Mouse (Mus musculus): Measurements from ENCODE around the gene Acot11. TPM values are rescaled to one million over a fixed set of nuclear protein-coding genes. Genes with fewer than 3 reads are reported as not detected.
"Not testable (repeated sequence)": the region's sequence is repeated elsewhere in the genome, so short reads cannot be mapped to it uniquely, and the experiment has no call there.

The Acot11 gene
- polyA plus RNA-seq, 1 experiment from 2014 or later, result 5.0 TPM

DNA sequence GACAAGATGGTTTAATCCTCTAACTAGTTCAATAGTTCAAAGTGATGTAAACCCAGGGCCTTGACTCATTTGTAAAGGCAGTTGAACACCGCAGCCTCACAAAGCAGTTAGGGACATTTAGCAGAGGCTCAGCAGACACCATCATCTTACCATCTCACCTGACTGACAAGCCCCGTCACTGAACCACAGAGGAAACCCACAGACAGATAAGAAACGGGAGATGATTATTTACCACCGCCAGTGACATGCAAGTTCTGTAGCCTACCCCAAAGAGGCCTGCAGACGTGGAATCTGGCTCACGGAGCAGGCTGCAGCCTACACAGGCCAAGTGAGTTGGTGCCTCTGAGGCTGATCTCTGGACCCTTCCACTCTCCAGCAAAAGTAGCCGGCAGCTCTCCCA lies 10.6 kb downstream of the Acot11 start:
- no peaks in the 10 kb centered on the region for H3K27me3 ChIP-seq (ENCODE audit: control insufficient read depth, insufficient read depth, low read length)
- H3K36me3 ChIP-seq (ENCODE audit: control insufficient read depth, insufficient read depth, low read length), result no peaks in the 10 kb centered on the region
- H3K9me3 ChIP-seq (ENCODE audit: control insufficient read depth, low read length), result no peaks in the 10 kb centered on the region
- no peak overlapping the region for H3K9ac ChIP-seq (ENCODE audit: low read length)
- no peak overlapping the region for H3K4me2 ChIP-seq (ENCODE audit: low read length)
- H3K27ac ChIP-seq (replicated peaks in 1 of 2; ENCODE audit: control insufficient read depth in 1 of 2, insufficient read depth in 1 of 2, low read depth in 2 of 2, low read length in 2 of 2), result no peak overlapping the region
- ATAC-seq (ENCODE audit: insufficient number of reproducible peaks, insufficient read depth, low FRiP score, low read depth), result no peak
- H3K4me1 ChIP-seq (ENCODE audit: control insufficient read depth in 2 of 2, insufficient read depth in 2 of 2, low read length in 2 of 2), result peaks cover 4 to 22% of the 10 kb centered on the region in 2 experiments; a peak in 3 of 4 replicates
- H3K4me3 ChIP-seq (ENCODE audit: control insufficient read depth in 1 of 2, insufficient read depth in 1 of 2, low read depth in 1 of 2, low read length in 2 of 2), result no peak overlapping the region
- WGBS, result 73% methylated on average over 7 of the region's 7 CpGs

DNA sequence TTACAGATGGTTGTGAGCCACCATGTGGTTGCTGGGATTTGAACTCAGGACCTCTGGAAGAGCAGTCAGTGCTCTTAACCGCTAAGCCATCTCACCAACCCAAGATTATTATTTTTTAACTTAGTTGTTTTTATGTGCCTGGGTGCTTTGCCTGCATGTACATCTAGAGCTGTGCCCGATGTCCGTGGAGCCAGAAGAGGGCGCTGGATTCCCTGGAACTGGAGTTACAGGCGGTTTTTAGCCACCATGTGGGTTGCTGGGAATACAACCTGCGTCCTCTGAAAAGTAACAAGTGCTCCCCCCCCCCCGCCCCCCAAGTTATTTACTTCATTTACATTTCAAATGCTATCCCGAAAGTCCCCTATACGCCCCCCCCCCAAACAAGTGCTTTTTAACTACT lies 11.0 kb downstream of the Acot11 start:
- ATAC-seq (ENCODE audit: insufficient number of reproducible peaks, insufficient read depth, low FRiP score, low read depth); H3K4me3 ChIP-seq (ENCODE audit: control insufficient read depth in 1 of 2, insufficient read depth in 1 of 2, low read depth in 1 of 2, low read length in 2 of 2); H3K4me2 ChIP-seq (ENCODE audit: low read length); H3K36me3 ChIP-seq (ENCODE audit: control insufficient read depth, insufficient read depth, low read length); H3K27me3 ChIP-seq (ENCODE audit: control insufficient read depth, insufficient read depth, low read length); H3K9ac ChIP-seq (ENCODE audit: low read length); H3K9me3 ChIP-seq (ENCODE audit: control insufficient read depth, low read length); H3K27ac ChIP-seq (replicated peaks in 1 of 2; ENCODE audit: control insufficient read depth in 1 of 2, insufficient read depth in 1 of 2, low read depth in 2 of 2, low read length in 2 of 2): not testable (repeated sequence)
- WGBS, result 93% methylated on average over 9 of the region's 9 CpGs
- H3K4me1 ChIP-seq (ENCODE audit: control insufficient read depth in 2 of 2, insufficient read depth in 2 of 2, low read length in 2 of 2), result peaks cover 3 to 20% of the 10 kb centered on the region in 2 experiments; a peak in 3 of 4 replicates

DNA sequence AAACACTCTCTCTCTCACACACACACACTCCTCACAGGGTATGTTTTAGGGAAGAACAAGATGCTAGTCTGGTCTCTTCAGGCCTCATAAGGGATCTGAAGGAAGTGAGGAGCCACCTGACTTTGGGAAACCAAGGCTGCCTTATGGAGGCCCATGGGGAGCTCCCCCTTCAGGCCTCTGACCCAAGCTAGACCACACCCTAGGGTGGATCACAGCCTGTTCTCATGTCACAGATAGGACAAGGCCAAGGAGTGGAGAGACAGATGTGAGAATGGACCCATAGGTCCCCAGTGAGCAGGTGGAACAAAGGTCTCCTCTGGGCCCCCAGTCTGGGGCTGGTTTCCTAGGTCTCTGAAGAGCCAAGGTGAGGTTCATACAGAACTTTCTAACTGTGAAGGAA lies 12.5 kb downstream of the Acot11 start:
- H3K27me3 ChIP-seq (ENCODE audit: control insufficient read depth, insufficient read depth, low read length), result no peaks in the 10 kb centered on the region
- no peak overlapping the region for H3K27ac ChIP-seq (replicated peaks in 1 of 2; ENCODE audit: control insufficient read depth in 1 of 2, insufficient read depth in 1 of 2, low read depth in 2 of 2, low read length in 2 of 2)
- no peak overlapping the region for H3K9ac ChIP-seq (ENCODE audit: low read length)
- H3K36me3 ChIP-seq (ENCODE audit: control insufficient read depth, insufficient read depth, low read length), result no peaks in the 10 kb centered on the region
- no peak for ATAC-seq (ENCODE audit: insufficient number of reproducible peaks, insufficient read depth, low FRiP score, low read depth)
- H3K4me2 ChIP-seq (ENCODE audit: low read length), result no peak overlapping the region
- H3K9me3 ChIP-seq (ENCODE audit: control insufficient read depth, low read length), result no peaks in the 10 kb centered on the region
- peaks cover 12 to 22% of the 10 kb centered on the region in 2 experiments for H3K4me1 ChIP-seq (ENCODE audit: control insufficient read depth in 2 of 2, insufficient read depth in 2 of 2, low read length in 2 of 2)
- no peak overlapping the region for H3K4me3 ChIP-seq (ENCODE audit: control insufficient read depth in 1 of 2, insufficient read depth in 1 of 2, low read depth in 1 of 2, low read length in 2 of 2)

DNA sequence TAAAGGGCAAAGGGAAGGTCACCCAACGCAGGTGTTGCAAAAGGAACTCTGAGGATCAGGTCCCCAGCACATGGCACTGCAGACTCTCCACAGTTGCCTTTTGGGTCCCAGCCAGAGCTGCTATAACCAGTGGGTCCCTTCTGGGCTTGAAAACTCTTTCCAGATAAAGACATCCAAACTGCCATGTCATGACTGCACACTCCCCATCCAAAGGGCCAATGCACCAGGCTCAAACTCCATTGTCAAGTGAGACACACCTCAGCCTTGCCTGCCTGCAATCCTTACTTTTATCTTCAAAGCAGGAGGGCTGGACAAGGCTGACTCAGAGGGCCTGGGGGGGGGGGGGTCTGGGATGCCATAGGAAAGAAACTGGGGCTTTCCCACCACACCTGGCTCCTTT lies 13.9 kb downstream of the Acot11 start:
- Histone ChIP-seq H3K36me3 (ENCODE audit: control insufficient read depth, insufficient read depth, low read length) (no peaks in the 10 kb centered on the region), H3K9ac (ENCODE audit: low read length) (no peak overlapping the region), H3K4me2 (ENCODE audit: low read length) (no peak overlapping the region), H3K4me3 (ENCODE audit: control insufficient read depth in 1 of 2, insufficient read depth in 1 of 2, low read depth in 1 of 2, low read length in 2 of 2) (no peak overlapping the region), H3K4me1 (ENCODE audit: control insufficient read depth in 2 of 2, insufficient read depth in 2 of 2, low read length in 2 of 2) (peaks cover 16 to 33% of the 10 kb centered on the region in 2 experiments), H3K27me3 (ENCODE audit: control insufficient read depth, insufficient read depth, low read length) (no peaks in the 10 kb centered on the region), H3K9me3 (ENCODE audit: control insufficient read depth, low read length) (no peaks in the 10 kb centered on the region), H3K27ac (replicated peaks in 1 of 2; ENCODE audit: control insufficient read depth in 1 of 2, insufficient read depth in 1 of 2, low read depth in 2 of 2, low read length in 2 of 2) (no peak overlapping the region)
- no peak for ATAC-seq (ENCODE audit: insufficient number of reproducible peaks, insufficient read depth, low FRiP score, low read depth)
- 78% methylated on average over 1 of the region's 1 CpGs for WGBS

DNA sequence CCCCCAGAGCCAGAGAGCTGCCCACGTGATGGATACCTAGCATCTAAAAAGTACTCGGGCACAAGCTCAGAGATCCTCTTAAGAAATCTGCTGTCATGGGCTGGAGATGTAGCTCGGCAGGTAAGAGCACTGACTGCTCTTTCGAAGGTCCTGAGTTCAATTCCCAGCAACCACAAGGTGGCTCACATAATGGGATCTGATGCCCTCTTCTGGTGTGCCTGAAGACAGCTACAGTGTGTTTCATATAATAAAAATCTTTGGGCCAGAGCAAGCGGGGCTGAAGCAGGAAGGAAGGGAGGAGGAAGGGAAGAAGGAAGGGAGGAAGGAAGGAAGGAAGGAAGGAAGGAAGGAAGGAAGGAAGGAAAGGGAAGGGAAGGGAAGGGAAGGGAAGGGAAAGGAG lies 14.6 kb downstream of the Acot11 start:
- not testable (repeated sequence) for H3K27ac ChIP-seq (replicated peaks in 1 of 2; ENCODE audit: control insufficient read depth in 1 of 2, insufficient read depth in 1 of 2, low read depth in 2 of 2, low read length in 2 of 2); ATAC-seq (ENCODE audit: insufficient number of reproducible peaks, insufficient read depth, low FRiP score, low read depth); H3K27me3 ChIP-seq (ENCODE audit: control insufficient read depth, insufficient read depth, low read length); H3K36me3 ChIP-seq (ENCODE audit: control insufficient read depth, insufficient read depth, low read length); H3K4me2 ChIP-seq (ENCODE audit: low read length); H3K4me3 ChIP-seq (ENCODE audit: control insufficient read depth in 1 of 2, insufficient read depth in 1 of 2, low read depth in 1 of 2, low read length in 2 of 2); H3K9ac ChIP-seq (ENCODE audit: low read length); H3K9me3 ChIP-seq (ENCODE audit: control insufficient read depth, low read length)
- WGBS, result 82% methylated on average over 5 of the region's 5 CpGs
- peaks cover 22 to 39% of the 10 kb centered on the region in 2 experiments for H3K4me1 ChIP-seq (ENCODE audit: control insufficient read depth in 2 of 2, insufficient read depth in 2 of 2, low read length in 2 of 2)

DNA sequence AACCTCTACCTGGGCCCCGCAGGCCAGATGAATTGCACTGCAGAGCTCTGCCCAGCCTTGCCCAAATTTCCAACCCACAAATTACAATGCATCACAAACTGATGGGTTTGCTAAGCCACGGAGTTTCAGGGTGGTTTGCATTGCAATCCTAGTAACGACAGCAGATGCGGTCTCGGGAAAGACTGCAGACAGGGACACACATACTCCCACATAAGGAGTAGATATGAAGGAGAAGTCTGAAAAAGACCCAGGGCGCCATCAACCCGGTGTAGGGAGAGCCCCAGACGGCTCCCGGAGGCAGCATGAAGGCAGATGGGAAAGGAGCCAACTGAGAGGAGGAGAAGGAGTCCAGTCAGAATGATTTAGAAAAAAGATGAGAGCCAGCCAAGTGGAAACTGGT lies 15.1 kb downstream of the Acot11 start:
- Histone ChIP-seq H3K36me3 (ENCODE audit: control insufficient read depth, insufficient read depth, low read length) (no peaks in the 10 kb centered on the region), H3K27ac (replicated peaks in 1 of 2; ENCODE audit: control insufficient read depth in 1 of 2, insufficient read depth in 1 of 2, low read depth in 2 of 2, low read length in 2 of 2) (no peak overlapping the region), H3K9ac (ENCODE audit: low read length) (no peak overlapping the region), H3K27me3 (ENCODE audit: control insufficient read depth, insufficient read depth, low read length) (no peaks in the 10 kb centered on the region), H3K4me3 (ENCODE audit: control insufficient read depth in 1 of 2, insufficient read depth in 1 of 2, low read depth in 1 of 2, low read length in 2 of 2) (no peak overlapping the region), H3K4me2 (ENCODE audit: low read length) (no peak overlapping the region), H3K4me1 (ENCODE audit: control insufficient read depth in 2 of 2, insufficient read depth in 2 of 2, low read length in 2 of 2) (peaks cover 24 to 39% of the 10 kb centered on the region in 2 experiments), H3K9me3 (ENCODE audit: control insufficient read depth, low read length) (no peaks in the 10 kb centered on the region)
- ATAC-seq (ENCODE audit: insufficient number of reproducible peaks, insufficient read depth, low FRiP score, low read depth), result no peak
- 60% methylated on average over 9 of the region's 9 CpGs for WGBS

DNA sequence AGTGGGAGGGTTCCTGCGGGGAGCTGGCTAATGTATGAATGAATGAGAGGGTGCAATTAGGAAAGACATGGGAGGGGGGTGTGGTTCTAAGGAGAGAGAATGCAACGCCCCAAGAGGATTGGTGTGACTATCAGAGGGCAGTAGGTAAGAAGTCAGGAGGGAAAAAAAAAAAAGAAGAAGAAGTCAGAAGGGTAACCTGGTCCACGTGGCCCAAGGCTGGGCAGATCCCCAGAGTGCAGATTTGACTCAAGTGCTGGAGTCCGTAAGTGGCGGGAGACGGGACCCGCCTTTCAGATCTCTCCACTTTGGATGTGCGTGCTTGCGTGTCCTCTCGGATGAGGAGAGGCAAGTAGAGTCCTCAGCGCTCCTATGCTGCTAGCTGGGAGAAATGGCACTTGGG lies 16.2 kb downstream of the Acot11 start:
- H3K36me3 ChIP-seq (ENCODE audit: control insufficient read depth, insufficient read depth, low read length), result no peaks in the 10 kb centered on the region
- H3K9me3 ChIP-seq (ENCODE audit: control insufficient read depth, low read length), result no peaks in the 10 kb centered on the region
- no peak overlapping the region for H3K9ac ChIP-seq (ENCODE audit: low read length)
- no peak overlapping the region for H3K4me3 ChIP-seq (ENCODE audit: control insufficient read depth in 1 of 2, insufficient read depth in 1 of 2, low read depth in 1 of 2, low read length in 2 of 2)
- H3K27me3 ChIP-seq (ENCODE audit: control insufficient read depth, insufficient read depth, low read length), result no peaks in the 10 kb centered on the region
- ATAC-seq (ENCODE audit: insufficient number of reproducible peaks, insufficient read depth, low FRiP score, low read depth), result no peak
- H3K27ac ChIP-seq (replicated peaks in 1 of 2; ENCODE audit: control insufficient read depth in 1 of 2, insufficient read depth in 1 of 2, low read depth in 2 of 2, low read length in 2 of 2), result 0 out of 4 replicates have a peak overlapping the region, but pooled peaks of 1 of the 2 experiments have one; percentile 82
- peaks cover 31 to 40% of the 10 kb centered on the region in 2 experiments for H3K4me1 ChIP-seq (ENCODE audit: control insufficient read depth in 2 of 2, insufficient read depth in 2 of 2, low read length in 2 of 2)
- H3K4me2 ChIP-seq (ENCODE audit: low read length), result no peak overlapping the region
- 81% methylated on average over 11 of the region's 11 CpGs for WGBS

DNA sequence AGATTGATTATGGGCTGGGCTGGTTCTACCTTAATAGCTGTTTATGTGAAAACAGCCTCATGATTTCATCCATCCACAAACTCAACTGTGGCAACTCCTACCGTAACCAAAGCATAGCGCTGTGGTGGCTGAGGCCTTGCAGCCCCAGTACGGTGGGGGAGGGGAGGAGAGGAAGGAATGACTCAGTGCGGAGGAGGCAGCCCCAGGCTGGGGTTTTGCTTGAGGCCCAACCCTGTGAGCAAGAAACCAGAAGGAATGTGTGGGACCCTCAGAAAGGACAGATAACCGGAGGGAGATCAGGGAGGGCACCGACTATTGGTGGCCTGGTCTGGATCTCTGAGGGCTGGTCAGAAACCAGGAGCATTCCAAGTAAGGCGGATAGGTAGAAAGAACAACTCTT lies 17.0 kb downstream of the Acot11 start:
- 32% methylated on average over 7 of the region's 7 CpGs for WGBS
- Histone ChIP-seq H3K9ac (ENCODE audit: low read length) (no peak overlapping the region), H3K36me3 (ENCODE audit: control insufficient read depth, insufficient read depth, low read length) (no peaks in the 10 kb centered on the region), H3K4me2 (ENCODE audit: low read length) (no peak overlapping the region), H3K27ac (replicated peaks in 1 of 2; ENCODE audit: control insufficient read depth in 1 of 2, insufficient read depth in 1 of 2, low read depth in 2 of 2, low read length in 2 of 2) (peak overlapping the region; percentile 18 to 82; a peak in 3 of 4 replicates), H3K4me3 (ENCODE audit: control insufficient read depth in 1 of 2, insufficient read depth in 1 of 2, low read depth in 1 of 2, low read length in 2 of 2) (no peak overlapping the region), H3K4me1 (ENCODE audit: control insufficient read depth in 2 of 2, insufficient read depth in 2 of 2, low read length in 2 of 2) (peaks cover 38 to 48% of the 10 kb centered on the region in 2 experiments), H3K27me3 (ENCODE audit: control insufficient read depth, insufficient read depth, low read length) (no peaks in the 10 kb centered on the region), H3K9me3 (ENCODE audit: control insufficient read depth, low read length) (no peaks in the 10 kb centered on the region)
- ATAC-seq (ENCODE audit: insufficient number of reproducible peaks, insufficient read depth, low FRiP score, low read depth), result no peak

Measured in heart, embryonic 14.5 days (tissue).